Mouse (Mus musculus) stomach, postnatal 0 days (tissue): ENCODE data around the gene Usp54. TPM values are rescaled to one million over a fixed set of nuclear protein-coding genes. Genes with fewer than 3 reads are reported as not detected.

Experiments
- ATAC-seq: fragments of 200-750 bp; cut with Nextera tagmentation; 2 replicates; pipeline ENCODE4 v1.8.0; 2017; ENCODE audit not compliant: low FRiP score, low TSS enrichment
- DNase-seq: peaks from one replicate; pipeline ENCODE4 v3.0.0-alpha.2; 2016; ENCODE audit warnings: low spot score
- H3K27ac ChIP-seq: fragments of 300-500 bp; sonication (generic); replicated peaks from 2 replicates; pipeline ENCODE4 v1.5.1; 2014; ENCODE audit warnings: mild to moderate bottlenecking, control low read depth
- H3K27me3 ChIP-seq: fragments of 300-500 bp; sonication (generic); 2 replicates; pipeline ENCODE4 v1.6.1; 2014; ENCODE audit warnings: low read length; ENCODE audit not compliant: control insufficient read depth, insufficient read depth
- H3K36me3 ChIP-seq: fragments of 300-500 bp; sonication (generic); 2 replicates; pipeline ENCODE4 v1.6.1; 2014; ENCODE audit warnings: low read length, mixed read lengths; ENCODE audit not compliant: control insufficient read depth, insufficient read depth
- H3K4me1 ChIP-seq: fragments of 300-500 bp; sonication (generic); replicated peaks from 2 replicates; pipeline ENCODE4 v1.6.1; 2014; ENCODE audit warnings: antibody characterized with exemption; ENCODE audit not compliant: control insufficient read depth, insufficient read depth
- H3K4me2 ChIP-seq: fragments of 300-500 bp; sonication (generic); replicated peaks from 2 replicates; pipeline ENCODE4 v1.6.1; 2014; ENCODE audit warnings: low read depth, mild to moderate bottlenecking, control low read depth, moderate library complexity
- H3K4me3 ChIP-seq: fragments of 300-500 bp; sonication (generic); 2 replicates; pipeline ENCODE4 v1.5.1; 2014; ENCODE audit warnings: low read depth, low read length, control low read depth
- H3K9ac ChIP-seq: fragments of 300-500 bp; sonication (generic); 2 replicates; pipeline ENCODE4 v1.6.1; 2014; ENCODE audit warnings: mild to moderate bottlenecking, low read length, control low read depth, mixed read lengths
- H3K9me3 ChIP-seq: fragments of 300-500 bp; sonication (generic); 2 replicates; pipeline ENCODE4 v1.6.1; 2016; ENCODE audit warnings: low read length; ENCODE audit not compliant: control insufficient read depth
- CTCF ChIP-seq: IDR thresholded peaks from 2 replicates; pipeline ENCODE4 v1.5.1; 2016; ENCODE audit warnings: antibody characterized with exemption, low read depth, mild to moderate bottlenecking, moderate library complexity
- EP300 ChIP-seq: optimal IDR thresholded peaks from 2 replicates; pipeline ENCODE3; 2016; ENCODE audit warnings: antibody characterized with exemption
- WGBS: fragments of 180-500 bp; shearing (Covaris S2); extraction: QIAGEN DNeasy Blood & Tissue Kit; methylation state at CpG from one replicate; pipeline ENCODE4 v1.1.7; 2014; 5-methylcytosine and 5-hydroxymethylcytosine counted together
- polyA plus RNA-seq: library from polyadenylated mRNA; unstranded; fragments of >200 nt; fragmentation: Nextera tagmentation; extraction: Ambion mirVana; gene quantifications from 2 replicates; pipeline ENCODE4 v1.2.1, GENCODE M21; 2015

Usp54 gene
- polyA plus RNA-seq, 1 experiment from 2014 or later: 3.3 TPM

DNA sequence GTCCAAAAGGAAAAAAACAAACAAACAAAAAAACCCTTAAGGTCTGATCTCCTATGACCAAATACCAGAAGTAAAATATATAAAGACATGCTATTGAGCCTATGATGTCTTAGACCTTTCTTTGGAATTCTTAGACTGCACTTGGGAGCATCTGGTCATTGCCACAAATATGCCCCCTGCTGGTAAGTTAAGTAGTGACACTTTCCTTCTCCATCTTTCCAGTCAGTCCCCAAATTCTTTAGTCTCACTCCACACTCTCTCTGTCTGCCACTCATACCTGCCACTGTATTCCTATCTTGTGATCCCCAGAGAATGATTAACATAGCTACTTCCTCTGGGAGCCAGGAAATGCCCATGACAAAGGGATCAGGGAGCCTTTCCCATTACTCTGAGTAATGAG is 17.5 kb upstream of the Usp54 start:
- Histone ChIP-seq H3K9ac (no peak overlapping the region), H3K4me1 (no peaks in the 10 kb centered on the region), H3K36me3 (no peaks in the 10 kb centered on the region), H3K9me3 (no peaks in the 10 kb centered on the region), H3K4me2 (no peak overlapping the region), H3K27me3 (no peaks in the 10 kb centered on the region), H3K4me3 (no peak overlapping the region), H3K27ac (no peak overlapping the region)
- ATAC-seq (no peak), DNase-seq (no peak)
- peak; percentile 85 for TF ChIP-seq CTCF
- TF ChIP-seq EP300: no peak

DNA sequence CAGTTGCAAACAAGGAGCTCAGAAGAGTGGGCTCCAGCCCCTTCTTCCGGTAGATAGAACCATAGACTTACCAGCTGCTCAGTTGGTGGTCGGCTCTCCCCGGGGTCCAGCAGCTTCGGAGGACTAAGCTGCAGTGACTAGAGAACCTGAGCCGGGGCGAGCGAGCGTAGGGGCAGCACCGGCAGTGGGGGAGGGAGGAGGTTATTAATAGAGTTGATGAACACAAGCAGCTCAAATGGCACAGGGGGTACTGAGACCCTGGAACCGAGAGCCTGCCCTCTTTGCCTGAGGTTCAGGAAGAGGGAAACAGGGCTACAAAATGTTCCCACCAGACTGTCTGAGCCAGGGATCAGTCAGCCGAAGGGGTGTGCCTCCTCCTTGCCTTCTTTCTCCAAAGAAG is 15.5 kb upstream of the Usp54 start, which contains the start of gene Myoz1:
TSS of gene Myoz1 (minus strand) at position 180 of the 400 bp plus-strand sequence.
- no peaks in the 10 kb centered on the region for H3K4me1 ChIP-seq
- no peak within 1 kb of the TSS for H3K4me3 ChIP-seq
- DNase-seq: no peak
- ATAC-seq: no peak
- H3K27me3 ChIP-seq: no peaks in the 10 kb centered on the region
- 53% methylated on average over 11 of the region's 11 CpGs for WGBS
- no peak within 1 kb of the TSS for H3K4me2 ChIP-seq
- no peak within 1 kb of the TSS for H3K27ac ChIP-seq
- no peaks in the 10 kb centered on the region for H3K36me3 ChIP-seq
- no peaks in the 10 kb centered on the region for H3K9me3 ChIP-seq
- TF ChIP-seq EP300 (no peak), CTCF (no peak)
- no peak within 1 kb of the TSS for H3K9ac ChIP-seq

DNA sequence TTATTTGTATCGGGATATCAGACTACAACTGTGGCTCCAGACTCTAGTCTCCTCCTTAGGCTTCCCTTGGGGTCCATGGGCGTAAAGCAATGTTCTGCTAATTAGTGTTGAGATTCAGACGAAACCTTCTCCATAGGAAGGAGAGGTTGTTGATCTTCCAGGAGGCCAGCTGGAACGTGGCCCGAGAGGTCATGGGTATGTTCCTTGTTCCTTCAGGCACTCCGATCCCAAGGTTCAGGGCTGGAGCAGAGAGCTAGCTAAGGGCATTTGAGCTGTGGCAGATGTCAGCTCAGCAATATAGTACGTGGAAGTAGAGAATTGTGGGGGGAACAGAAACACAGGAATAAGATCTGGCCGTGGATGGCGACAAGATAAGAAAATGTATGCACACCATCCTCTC is 14.9 kb upstream of the Usp54 start:
- Histone ChIP-seq H3K27ac (no peak overlapping the region), H3K36me3 (no peaks in the 10 kb centered on the region), H3K4me1 (no peaks in the 10 kb centered on the region), H3K4me2 (no peak overlapping the region), H3K9me3 (no peaks in the 10 kb centered on the region), H3K9ac (no peak overlapping the region), H3K27me3 (no peaks in the 10 kb centered on the region), H3K4me3 (no peak overlapping the region)
- DNase-seq (no peak), ATAC-seq (no peak)
- TF ChIP-seq EP300 (no peak), CTCF (no peak)
- WGBS: 70% methylated on average over 9 of the region's 9 CpGs

DNA sequence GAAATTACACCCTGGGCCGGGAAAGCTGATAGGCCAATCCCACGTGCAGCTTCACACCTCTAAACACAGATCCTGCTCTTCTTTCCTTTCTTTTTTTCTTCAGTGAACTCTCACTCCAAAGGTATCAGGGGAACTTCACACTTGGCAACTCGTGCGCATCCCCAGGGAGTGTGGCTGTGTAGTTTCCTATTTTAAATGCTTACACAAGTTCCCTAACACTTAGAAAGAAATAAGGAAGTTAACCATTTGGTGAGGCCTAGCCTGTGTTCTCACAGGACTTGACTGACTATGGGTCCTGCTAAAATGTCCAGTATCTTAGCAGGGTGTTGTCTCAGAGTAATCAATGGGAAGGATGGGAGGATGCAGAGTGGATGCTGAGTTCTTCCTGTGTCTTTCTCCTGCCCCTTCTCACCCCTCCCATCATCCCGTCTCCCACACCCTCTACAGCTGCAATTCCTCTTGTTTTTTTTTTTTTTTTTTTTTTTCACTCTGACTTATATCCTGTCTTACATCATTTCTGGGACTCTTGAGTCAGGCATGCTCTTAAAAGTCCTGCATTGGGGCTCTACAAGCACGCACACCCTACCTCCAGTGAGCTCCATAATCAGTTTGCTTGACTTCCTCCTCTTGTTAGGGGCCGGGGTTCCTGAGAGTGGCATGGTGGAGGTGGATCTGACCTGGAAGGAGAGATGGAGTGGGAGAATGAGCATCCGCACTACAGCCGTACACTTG is 14.0 kb upstream of the Usp54 start:
- Histone ChIP-seq H3K27ac (no peak overlapping the region), H3K4me1 (no peaks in the 10 kb centered on the region), H3K9me3 (no peaks in the 10 kb centered on the region), H3K4me2 (no peak overlapping the region), H3K4me3 (no peak overlapping the region), H3K9ac (no peak overlapping the region), H3K36me3 (no peaks in the 10 kb centered on the region), H3K27me3 (no peaks in the 10 kb centered on the region)
- DNase-seq (no peak), ATAC-seq (no peak)
- TF ChIP-seq CTCF (no peak), EP300 (no peak)
- WGBS: 65% methylated on average over 9 of the region's 9 CpGs

DNA sequence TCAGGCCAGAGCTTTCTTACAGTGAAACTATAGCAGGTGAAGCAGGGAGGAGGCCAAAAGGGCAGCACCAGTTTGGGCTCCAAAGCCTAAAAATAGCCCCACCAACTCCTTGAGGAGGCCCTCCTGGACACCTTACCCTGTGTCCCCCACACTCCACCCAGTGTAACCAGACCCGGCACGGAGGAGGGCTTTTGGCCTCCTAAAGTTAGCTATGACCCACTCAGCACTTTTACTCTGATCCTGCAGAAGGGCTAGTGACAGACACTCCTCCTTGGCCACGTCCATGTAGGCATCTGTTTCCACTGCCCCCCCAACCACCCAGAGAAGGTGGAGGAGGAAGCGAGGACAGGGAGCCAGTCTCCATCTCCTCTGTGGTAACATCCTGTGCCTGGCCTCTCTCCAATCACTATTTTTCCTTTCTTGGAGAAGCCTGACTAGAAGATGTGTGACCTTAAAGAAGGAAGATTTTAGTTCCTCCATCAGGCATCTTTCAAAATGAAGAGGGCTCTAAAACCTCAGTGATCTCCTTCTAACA is 10.9 kb upstream of the Usp54 start:
- Histone ChIP-seq H3K9ac (no peak overlapping the region), H3K4me2 (no peak overlapping the region), H3K27me3 (no peaks in the 10 kb centered on the region), H3K4me3 (no peak overlapping the region), H3K36me3 (no peaks in the 10 kb centered on the region), H3K4me1 (no peaks in the 10 kb centered on the region), H3K27ac (no peak overlapping the region), H3K9me3 (no peaks in the 10 kb centered on the region)
- DNase-seq: no peak
- WGBS: 70% methylated on average over 4 of the region's 4 CpGs
- ATAC-seq: no peak
- TF ChIP-seq EP300: no peak
- no peak for TF ChIP-seq CTCF

DNA sequence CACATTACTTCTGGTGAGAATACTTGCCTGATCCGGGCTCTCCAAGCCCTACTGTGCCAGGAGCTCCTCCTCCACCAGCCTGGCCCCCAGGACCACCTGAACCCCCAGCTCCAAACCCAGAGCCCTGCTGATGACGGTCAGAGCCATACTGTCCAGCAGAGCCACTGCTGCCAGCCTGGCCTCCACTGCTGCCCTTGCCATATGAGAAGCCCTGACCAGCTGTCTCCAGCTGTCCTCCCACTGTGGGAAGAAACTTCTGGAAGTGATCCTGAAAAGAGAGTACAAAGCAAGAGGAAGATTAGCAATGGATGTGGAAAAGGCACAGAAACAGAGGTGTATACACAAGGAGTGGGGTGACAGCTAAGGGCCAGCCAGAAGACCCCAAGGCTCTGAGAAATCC is 10.1 kb upstream of the Usp54 start:
- H3K4me2 ChIP-seq: no peak overlapping the region
- DNase-seq (no peak), ATAC-seq (no peak)
- TF ChIP-seq EP300: no peak
- no peak for TF ChIP-seq CTCF
- H3K36me3 ChIP-seq: no peaks in the 10 kb centered on the region
- H3K27me3 ChIP-seq: no peaks in the 10 kb centered on the region
- no peaks in the 10 kb centered on the region for H3K9me3 ChIP-seq
- H3K27ac ChIP-seq: no peak overlapping the region
- H3K4me3 ChIP-seq: no peak overlapping the region
- no peaks in the 10 kb centered on the region for H3K4me1 ChIP-seq
- no peak overlapping the region for H3K9ac ChIP-seq
- WGBS: 72% methylated on average over 2 of the region's 2 CpGs
